Mouse (Mus musculus) cortical plate, adult 2 months (tissue): Measurements from ENCODE around the gene Igfbp6.

Source experiments
- CTCF ChIP-seq: fragments of 200-500 bp; IDR thresholded peaks from 2 replicates; pipeline ENCODE4 v1.5.1; 2011; ENCODE audit warnings: mild to moderate bottlenecking, control low read depth, low read length; ENCODE audit not compliant: insufficient read depth; ENCODE audit errors: extremely low read depth
- POLR2A ChIP-seq: fragments of 200-500 bp; IDR thresholded peaks from 2 replicates; pipeline ENCODE4 v1.6.1; 2011; ENCODE audit warnings: mild to moderate bottlenecking, low read length, control low read depth; ENCODE audit not compliant: insufficient read depth; ENCODE audit errors: extremely low read depth

DNA sequence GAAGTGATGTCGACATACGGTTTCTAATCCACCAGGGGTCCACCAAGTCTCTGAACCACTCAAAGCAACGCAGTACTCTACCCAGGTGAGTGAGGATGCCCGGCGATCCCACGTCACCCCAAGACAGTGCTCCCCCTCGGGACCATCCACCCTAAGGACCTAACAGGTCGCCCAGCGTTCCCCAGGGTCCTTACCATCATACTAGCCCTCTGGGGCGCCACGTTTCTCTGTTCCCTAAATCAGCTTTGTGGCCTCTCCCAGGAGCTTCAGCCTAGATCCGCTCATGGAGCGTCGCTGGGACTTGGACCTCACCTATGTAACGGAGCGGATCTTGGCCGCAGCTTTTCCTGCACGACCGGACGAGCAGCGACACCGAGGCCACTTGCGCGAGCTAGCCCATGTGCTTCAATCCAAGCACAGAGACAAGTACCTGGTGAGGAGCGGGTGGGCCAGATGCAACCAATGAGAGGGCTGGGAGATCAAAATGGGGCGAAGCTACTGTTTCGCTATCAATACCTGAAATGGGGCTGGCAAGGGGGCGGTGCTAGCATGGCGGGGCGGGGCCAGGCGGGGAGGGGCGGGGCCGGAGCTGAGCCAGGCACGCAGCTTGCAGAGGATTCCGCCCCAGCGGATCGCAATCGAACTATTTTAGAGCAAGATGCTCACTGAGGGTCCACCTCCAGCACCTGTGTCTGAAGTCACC, 37.3 kb upstream of the Igfbp6 start:
- TF ChIP-seq CTCF (no peak), POLR2A (no peak)
